Mouse (Mus musculus) testis, adult 2 months (tissue): ENCODE results near the gene Ulk4.

Source experiments
- CTCF ChIP-seq: fragments of 200-500 bp; IDR thresholded peaks from 2 replicates; pipeline ENCODE4 v1.5.1; 2012; ENCODE audit warnings: low read depth, mild to moderate bottlenecking, inconsistent platforms, low read length, moderate library complexity; ENCODE audit not compliant: control insufficient read depth, insufficient read depth, insufficient replicate concordance
- POLR2A ChIP-seq: fragments of 200-500 bp; IDR thresholded peaks from 2 replicates; pipeline ENCODE4 v1.6.1; 2012; ENCODE audit warnings: low read depth, mild to moderate bottlenecking, inconsistent platforms, low read length, moderate library complexity; ENCODE audit not compliant: control insufficient read depth

GRCm38 (mm10) chr9:121010544-121010943 is 266.5 kb downstream of the Ulk4 start:
- no peak for TF ChIP-seq CTCF
- no peak for TF ChIP-seq POLR2A
